Mouse (Mus musculus) brain, embryonic 14.5 days (tissue): ENCODE data around the gene Nedd9. TPM values are rescaled to one million over a fixed set of nuclear protein-coding genes. Genes with fewer than 3 reads are reported as not detected.

Source experiments
- DNase-seq: peaks from one replicate; pipeline ENCODE4 v3.0.0-alpha.2; 2011; ENCODE audit warnings: low read depth
- CTCF ChIP-seq: fragments of 200-500 bp; IDR thresholded peaks from 2 replicates; pipeline ENCODE4 v1.5.1; 2012; ENCODE audit warnings: inconsistent platforms, mild to moderate bottlenecking, moderate library complexity, borderline replicate concordance; ENCODE audit not compliant: insufficient read depth, insufficient read length; ENCODE audit errors: extremely low read depth
- POLR2A ChIP-seq: fragments of 200-500 bp; IDR thresholded peaks from 2 replicates; pipeline ENCODE4 v1.6.1; 2012; ENCODE audit warnings: mild to moderate bottlenecking, inconsistent platforms, borderline replicate concordance; ENCODE audit not compliant: poor library complexity, insufficient read depth, insufficient read length, severe bottlenecking; ENCODE audit errors: extremely low read depth
- polyA plus RNA-seq: library from polyadenylated mRNA; depleted of rRNA; stranded (reverse); fragments of >200 nt; gene quantifications from 2 replicates; pipeline ENCODE4 v1.2.3, GENCODE M21; 2012; rRNA removed

Nedd9 gene
- polyA plus RNA-seq: 14.1 and 14.2 TPM in 2 replicates

DNA sequence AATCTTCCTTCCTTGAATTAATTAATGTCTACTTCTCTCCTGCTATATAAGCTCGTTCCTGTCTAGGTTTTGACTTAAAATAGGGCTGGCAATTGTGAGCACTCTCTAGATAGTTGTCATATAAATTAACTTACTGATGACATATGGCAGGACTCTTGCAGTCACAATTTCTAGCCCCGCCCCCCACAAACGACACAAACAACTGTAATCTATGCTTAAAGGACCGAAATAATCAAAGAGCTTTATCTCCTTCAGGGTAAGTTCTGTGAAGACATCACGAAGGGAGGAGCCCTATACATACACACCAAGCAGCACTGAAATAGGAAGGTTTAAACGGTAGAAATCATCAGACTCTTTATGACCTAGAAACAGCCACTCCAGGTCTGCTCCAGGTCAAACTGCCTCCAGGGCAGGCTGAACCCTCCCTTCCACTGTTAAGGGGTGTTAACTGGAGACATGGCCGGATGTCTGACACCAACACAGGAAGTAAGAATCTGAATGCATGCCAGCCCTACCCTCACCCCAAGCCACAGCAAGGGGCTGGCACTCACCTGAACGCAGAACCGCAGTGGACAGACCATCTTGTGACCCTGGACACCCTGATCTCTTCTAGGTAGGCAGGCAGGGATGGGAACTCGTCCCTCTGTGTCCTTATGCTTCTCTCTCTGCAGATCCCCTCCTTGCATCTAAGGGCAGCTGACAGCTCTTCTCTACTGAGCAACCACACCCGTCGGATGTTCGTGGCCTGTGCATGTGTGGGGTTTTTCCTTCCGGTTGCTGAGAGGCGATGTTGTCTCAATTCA lies at the start of gene Nedd9:
Gene Nedd9 (minus strand): TSS at position 757 of the 803 bp plus-strand sequence.
- DNase-seq: no peak
- TF ChIP-seq POLR2A (no peak), CTCF (no peak)

DNA sequence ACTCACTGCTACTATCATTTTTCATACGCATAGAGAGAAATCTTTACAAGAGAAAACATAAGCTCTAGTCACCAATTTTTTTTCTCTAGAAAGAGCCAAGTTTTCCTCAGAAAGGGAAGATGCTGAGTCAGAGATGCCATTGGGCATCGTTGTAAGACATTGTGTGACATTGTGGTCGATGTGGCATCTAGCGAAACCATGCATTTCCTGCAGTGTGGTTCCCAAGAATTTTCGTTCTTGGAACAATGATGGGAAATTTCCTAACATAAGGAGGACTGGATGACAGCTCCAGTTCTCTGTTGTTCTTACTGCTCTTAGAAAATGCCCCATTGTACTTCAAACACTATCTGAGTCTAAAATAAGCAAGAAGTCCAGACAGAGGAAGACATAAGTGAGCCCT lies 45.5 kb upstream of the Nedd9 start:
- no peak for DNase-seq
- no peak for TF ChIP-seq POLR2A
- no peak for TF ChIP-seq CTCF

DNA sequence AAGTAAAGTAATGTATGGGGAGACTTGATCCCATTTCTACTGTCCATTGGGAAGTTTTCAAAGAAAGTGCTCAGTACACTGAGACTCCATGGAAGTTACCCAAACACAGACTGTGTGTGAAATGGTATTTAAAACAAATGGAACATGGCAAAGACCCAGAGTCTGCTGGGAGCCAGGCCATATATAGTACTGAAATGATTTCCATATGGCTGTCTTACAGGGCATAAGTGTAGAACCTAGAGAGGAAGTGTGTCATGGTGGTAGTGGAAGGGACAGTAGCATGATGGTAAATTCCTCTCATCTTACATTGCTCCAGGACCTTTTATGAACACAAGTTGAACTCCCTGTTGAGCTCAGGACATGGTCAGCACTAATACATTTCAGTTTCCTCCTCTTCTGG lies 43.2 kb upstream of the Nedd9 start:
- TF ChIP-seq CTCF (no peak), POLR2A (no peak)
- DNase-seq: no peak

DNA sequence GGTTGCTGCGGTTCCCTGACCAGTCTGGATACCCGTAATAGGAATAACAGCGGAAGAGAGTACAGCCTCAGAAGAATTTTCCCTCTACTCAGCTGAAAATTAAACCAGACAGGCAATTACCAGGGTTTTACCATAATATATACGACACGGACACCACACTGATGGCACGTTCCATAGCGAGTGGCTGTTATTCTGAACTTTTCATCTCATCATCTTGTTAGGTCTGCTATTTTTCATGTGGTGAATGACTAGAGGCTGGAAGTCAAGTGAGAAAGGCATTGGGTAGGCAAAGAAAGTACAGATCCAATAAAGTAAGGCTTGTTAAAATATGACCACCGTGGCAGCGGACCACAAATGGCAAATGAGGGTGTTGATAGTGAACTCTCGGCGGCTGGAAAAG lies 37.0 kb upstream of the Nedd9 start:
- TF ChIP-seq CTCF: no peak
- TF ChIP-seq POLR2A: no peak
- DNase-seq: no peak

DNA sequence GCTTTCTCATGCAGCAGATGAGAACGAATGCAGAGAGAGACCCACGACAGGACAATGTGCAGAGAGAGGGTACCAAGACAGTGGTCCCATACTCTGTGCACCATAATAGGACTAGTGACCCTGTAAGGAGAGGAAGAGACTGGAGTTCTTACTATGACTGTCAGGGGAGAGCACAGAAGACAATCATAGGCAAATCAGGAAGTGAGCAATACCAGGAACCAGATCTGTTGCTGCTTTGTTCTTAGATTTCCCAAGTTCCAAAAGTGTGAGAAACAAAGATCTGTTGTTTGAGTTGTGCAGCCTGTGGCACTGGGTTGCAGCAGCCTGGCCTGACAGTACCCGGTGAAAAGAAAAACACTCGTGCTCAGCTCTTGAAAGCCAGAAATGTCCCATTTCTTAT lies 34.1 kb upstream of the Nedd9 start:
- DNase-seq: no peak
- no peak for TF ChIP-seq CTCF
- TF ChIP-seq POLR2A: no peak

DNA sequence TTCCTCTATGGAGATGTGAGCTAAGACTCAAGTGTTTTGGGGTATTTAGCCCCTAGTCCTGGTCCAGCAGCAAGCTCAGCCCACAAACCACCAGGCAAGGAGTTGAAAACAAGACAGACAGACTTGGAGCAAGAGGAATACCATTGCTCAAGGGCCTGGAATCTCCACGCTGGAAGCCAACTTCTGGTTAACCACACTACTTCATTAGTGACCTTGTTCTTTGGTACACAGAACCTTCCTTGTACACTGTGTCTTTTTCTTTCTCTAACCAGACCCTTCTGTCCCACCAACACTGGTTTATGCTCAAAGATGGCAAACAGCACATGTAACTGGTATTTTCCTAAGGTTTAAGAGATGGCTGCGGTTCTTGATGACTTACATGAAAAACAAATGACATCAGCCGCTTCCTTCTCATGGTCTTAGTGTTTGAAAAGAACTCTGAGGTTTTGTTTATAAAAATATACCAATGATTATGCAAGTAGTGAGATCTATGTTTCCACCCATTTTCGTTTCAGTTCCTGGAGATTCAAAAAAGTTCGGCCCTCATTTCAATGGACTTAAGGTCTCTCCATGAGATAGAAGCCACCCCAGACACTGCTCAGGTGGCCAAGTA lies 33.5 kb upstream of the Nedd9 start:
- TF ChIP-seq POLR2A (no peak), CTCF (no peak)
- DNase-seq: no peak

DNA sequence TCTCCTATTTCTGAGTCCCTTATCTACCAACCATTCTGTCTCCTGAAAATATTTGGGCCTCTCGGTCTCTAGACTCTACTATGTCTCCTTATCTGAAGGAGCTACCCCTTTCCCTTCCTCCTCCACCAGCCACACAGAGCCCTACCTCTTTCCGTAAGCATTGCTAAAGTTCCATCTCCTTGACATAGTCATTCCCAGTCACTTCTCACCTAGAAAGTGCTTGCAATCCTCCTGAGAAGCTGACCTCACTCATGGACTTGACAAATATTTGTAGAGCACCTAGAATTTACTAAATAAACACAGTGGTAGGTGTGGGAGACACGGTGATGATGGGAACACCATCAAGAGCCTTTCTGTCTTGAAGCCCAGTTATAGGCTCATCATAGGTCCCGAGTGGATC lies 32.6 kb upstream of the Nedd9 start:
- TF ChIP-seq POLR2A (no peak), CTCF (no peak)
- no peak for DNase-seq

DNA sequence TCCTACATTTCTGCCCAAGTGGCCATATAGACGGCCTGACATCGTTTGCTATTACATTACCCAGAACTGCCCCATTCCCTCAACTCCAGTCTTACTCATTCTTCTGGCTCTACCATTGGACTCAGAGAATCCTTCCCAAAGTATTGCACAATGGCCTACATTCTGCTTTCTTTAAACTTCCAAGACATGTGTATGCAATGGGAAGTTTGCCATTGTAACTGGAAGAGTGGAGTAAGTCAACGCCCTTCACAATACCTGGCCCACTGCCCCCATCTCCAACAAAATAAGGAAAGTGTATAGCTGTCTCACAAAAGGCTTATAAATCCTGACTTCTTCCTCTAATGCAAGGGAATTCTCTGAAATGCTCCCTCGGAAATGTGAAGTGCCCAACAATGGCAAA lies 30.0 kb upstream of the Nedd9 start:
- DNase-seq: no peak
- no peak for TF ChIP-seq POLR2A
- TF ChIP-seq CTCF: no peak

DNA sequence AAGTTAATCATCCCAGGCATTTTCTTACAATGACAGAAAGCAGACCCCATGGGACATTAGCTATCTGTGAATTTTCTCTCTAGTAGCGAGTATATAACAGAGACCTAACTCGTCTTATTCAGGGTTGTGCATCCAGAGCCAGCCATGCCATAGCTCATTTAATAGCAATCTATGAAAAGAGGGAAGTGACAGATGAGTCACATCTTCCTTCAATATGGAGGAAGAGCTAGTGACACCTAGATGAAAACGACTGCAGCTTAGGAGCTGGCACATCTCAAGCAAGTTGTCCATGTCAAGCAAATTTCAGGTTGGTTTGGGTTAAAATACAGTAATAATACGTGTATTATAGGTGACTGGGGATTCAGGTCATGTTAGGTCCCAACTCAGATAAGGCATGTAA lies 28.6 kb upstream of the Nedd9 start:
- no peak for TF ChIP-seq CTCF
- TF ChIP-seq POLR2A: no peak

DNA sequence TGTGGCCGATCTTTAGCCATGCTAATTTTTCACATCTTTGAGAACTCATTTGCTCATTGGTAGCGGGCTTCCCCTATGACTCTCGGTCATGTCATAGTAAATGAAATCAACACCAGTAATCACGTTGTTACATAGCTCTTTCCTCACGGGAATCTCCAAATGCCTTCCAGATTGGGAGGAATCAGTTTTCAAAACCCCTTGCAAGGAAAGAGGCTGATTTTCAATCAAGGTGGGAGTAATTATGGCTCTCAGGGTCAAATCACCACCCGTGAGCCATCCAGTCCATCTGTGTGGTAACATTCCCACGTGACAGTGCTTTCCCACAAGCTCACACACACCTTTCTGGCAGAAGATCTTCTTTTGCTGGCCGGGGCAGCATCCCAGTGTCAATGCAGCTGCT lies 27.8 kb upstream of the Nedd9 start:
- no peak for TF ChIP-seq CTCF
- TF ChIP-seq POLR2A: no peak
- no peak for DNase-seq

More for the DNA sequence above, 28.6 kb upstream of the Nedd9 start:
- DNase-seq: no peak

DNA sequence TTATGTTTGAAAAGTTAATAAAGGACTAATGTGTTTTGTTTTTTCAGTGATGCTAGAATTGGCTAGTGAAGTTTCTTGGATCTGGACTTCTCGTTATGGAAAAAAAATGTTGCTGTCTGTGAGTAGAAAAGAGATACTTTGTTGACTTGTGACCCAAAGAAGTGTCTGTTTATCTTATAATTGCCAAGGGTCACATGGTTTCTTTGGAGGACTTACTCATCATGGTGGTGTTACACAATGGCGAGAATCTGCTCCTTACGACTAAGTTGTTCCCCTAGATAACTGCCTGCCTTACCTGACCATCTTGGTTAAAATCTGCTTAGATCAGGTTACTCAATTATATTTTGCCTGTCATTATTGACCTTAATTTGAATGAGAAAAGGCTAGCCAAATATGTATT lies 26.3 kb upstream of the Nedd9 start:
- DNase-seq: no peak
- TF ChIP-seq POLR2A: no peak
- TF ChIP-seq CTCF: no peak

DNA sequence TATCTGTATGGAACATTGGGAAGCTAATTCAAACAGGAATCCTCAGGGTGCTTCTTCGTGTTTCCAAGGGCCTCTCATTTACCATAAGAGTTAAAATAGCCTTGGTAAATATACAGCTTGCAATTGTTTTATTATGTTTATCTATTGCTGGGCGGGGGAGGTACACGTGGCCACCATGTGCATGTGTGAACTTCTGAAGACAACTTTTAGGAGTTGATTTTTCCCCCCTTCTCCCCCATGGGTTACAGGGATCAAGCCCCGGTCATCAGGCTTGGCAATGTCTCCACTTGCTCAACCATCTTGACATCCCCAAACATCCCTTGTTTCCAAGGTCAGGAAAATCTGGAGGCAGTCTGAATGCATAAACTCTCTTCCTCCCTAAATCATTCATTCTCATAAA lies 25.1 kb upstream of the Nedd9 start:
- DNase-seq: no peak
- TF ChIP-seq CTCF (no peak), POLR2A (no peak)
